ENCODE assay signal across 19 mouse cellular contexts in the genomic region with DNA sequence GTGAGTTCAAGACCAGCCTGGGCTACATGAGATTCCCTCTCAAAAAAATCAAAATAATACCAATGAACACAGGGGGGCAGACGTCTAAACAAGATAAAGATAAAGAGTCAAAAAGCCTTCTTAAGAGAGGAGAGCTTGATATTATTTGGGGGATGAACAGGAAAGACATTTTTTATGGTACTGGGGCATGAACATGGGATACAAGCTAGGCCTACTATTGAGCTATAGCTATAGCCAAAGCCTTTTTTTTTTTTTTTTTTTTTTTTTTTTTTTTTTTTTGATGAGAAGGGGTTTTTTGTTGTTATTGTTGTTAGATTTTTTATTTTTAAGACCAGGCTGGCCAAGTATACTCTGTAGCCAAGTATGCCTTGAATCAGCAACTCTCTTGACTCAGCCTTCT. TPM values are rescaled to one million over a fixed set of nuclear protein-coding genes. Genes with fewer than 3 reads are reported as not detected.
DNase-seq lines count a peak whose midpoint lies in the region; ATAC-seq and TF ChIP-seq lines count a peak whose summit lies in the region.
"Had no signal": no experiment of that assay in that cellular context is flagged by ENCODE, and none has a peak within 500 bp of the region (broad histone marks: within the 10 kb centered on the region; RNA-seq: fewer than 3 reads in every experiment).

No protein-coding gene starts in this region.

- H3K9me3 ChIP-seq in liver, postnatal 0 days (ENCODE audit: low read length): no peaks in the 10 kb centered on the region
- H3K9me3 ChIP-seq: embryonic facial prominence, embryonic 12.5 days; lung, embryonic 15.5 days; neural tube, embryonic 13.5 days had no signal

- H3K27me3 ChIP-seq in testis, adult 2 months (ENCODE audit: control insufficient read depth, insufficient read depth, low read length): no peaks in the 10 kb centered on the region
- no peaks in the 10 kb centered on the region for H3K27me3 ChIP-seq in liver, postnatal 0 days (ENCODE audit: insufficient read depth, low read length)
- H3K27me3 ChIP-seq: embryonic facial prominence, embryonic 12.5 days; lung, embryonic 15.5 days; neural tube, embryonic 13.5 days had no signal

- 0 out of 2 replicates have a peak, but pooled peaks have one; percentile 12 for TF ChIP-seq EP300 in liver, postnatal 0 days (IDR thresholded peaks at IDR 0.05; ENCODE audit: low read depth)

- peak overlapping the region; percentile 76 for H3K4me3 ChIP-seq in testis, adult 2 months (ENCODE audit: control insufficient read depth, low read depth, low read length)
- no peak overlapping the region for H3K4me3 ChIP-seq in liver, postnatal 0 days (ENCODE audit: low read depth, low read length)
- H3K4me3 ChIP-seq in lung, adult 2 months (replicated peaks; ENCODE audit: extremely low read depth, low read depth, low read length): no peak overlapping the region
- H3K4me3 ChIP-seq: embryonic facial prominence, embryonic 12.5 days; lung, embryonic 15.5 days; neural tube, embryonic 13.5 days had no signal

- no peak for DNase-seq in testis, postnatal 14 days (ENCODE audit: low spot score)
- DNase-seq in liver, postnatal 0 days: no peak
- no peak for DNase-seq in cerebellum, postnatal 25 days
- DNase-seq in kidney, adult 9 months: no peak
- DNase-seq in lung, adult 2 months: no peak
- DNase-seq: adrenal gland, adult 2 months; cerebellum, adult 11-12 months; gastrocnemius, postnatal 25 days; right cerebral cortex, postnatal 14 days had no signal

- 0 out of 2 replicates have a peak, but pooled peaks have one; percentile 1 for ATAC-seq in erythroblast, adult 5-6 weeks (replicated peaks; ENCODE audit: low FRiP score, poor library complexity, severe bottlenecking)
- ATAC-seq in liver, postnatal 0 days: no peak
- ATAC-seq: intestine, embryonic 16.5 days had no signal

- 23% methylated on average over 1 of the region's 1 CpGs for WGBS in liver, postnatal 0 days (ENCODE audit: insufficient replicate concordance)
- WGBS in lung, adult 2 months: 46% methylated on average over 1 of the region's 1 CpGs

- H3K4me2 ChIP-seq in liver, postnatal 0 days (ENCODE audit: low read depth, low read length): no peak overlapping the region; the same call in 1 of the 2 replicates
- H3K4me2 ChIP-seq: embryonic facial prominence, embryonic 12.5 days; heart, embryonic 11.5 days; hindbrain, embryonic 14.5 days; lung, embryonic 15.5 days; neural tube, embryonic 13.5 days had no signal

- H3K36me3 ChIP-seq in testis, adult 2 months (ENCODE audit: control insufficient read depth, insufficient read depth, low read length): no peaks in the 10 kb centered on the region
- H3K36me3 ChIP-seq in liver, postnatal 0 days (replicated peaks; ENCODE audit: insufficient read depth, low read length): no peaks in the 10 kb centered on the region
- H3K36me3 ChIP-seq: embryonic facial prominence, embryonic 12.5 days; lung, embryonic 15.5 days; neural tube, embryonic 13.5 days had no signal

- no peaks in the 10 kb centered on the region for H3K4me1 ChIP-seq in testis, adult 2 months (ENCODE audit: control insufficient read depth, insufficient read depth, low read length)
- peaks cover 41% of the 10 kb centered on the region for H3K4me1 ChIP-seq in liver, postnatal 0 days (ENCODE audit: insufficient read depth)
- H3K4me1 ChIP-seq in lung, adult 2 months (ENCODE audit: control insufficient read depth, insufficient read depth, low read length): no peaks in the 10 kb centered on the region
- H3K4me1 ChIP-seq: embryonic facial prominence, embryonic 12.5 days; lung, embryonic 15.5 days; neural tube, embryonic 13.5 days had no signal

- TF ChIP-seq CTCF in testis, adult 2 months (IDR thresholded peaks at IDR 0.05; ENCODE audit: control insufficient read depth, insufficient read depth, insufficient replicate concordance, low read depth, low read length): no peak
- TF ChIP-seq CTCF in liver, postnatal 0 days (IDR thresholded peaks at IDR 0.05; ENCODE audit: low read depth): peak; percentile 28; the same call in 1 of the 2 replicates
- no peak for TF ChIP-seq CTCF in lung, adult 2 months (IDR thresholded peaks at IDR 0.05; ENCODE audit: insufficient read depth, low read length)

- no peak for TF ChIP-seq POLR2A in testis, adult 2 months (IDR thresholded peaks at IDR 0.05; ENCODE audit: control insufficient read depth, low read depth, low read length)
- TF ChIP-seq POLR2A in lung, adult 2 months (IDR thresholded peaks at IDR 0.05; ENCODE audit: borderline replicate concordance, extremely low read depth, low read depth, low read length): no peak

- no peak overlapping the region for H3K27ac ChIP-seq in testis, adult 2 months (ENCODE audit: control insufficient read depth, insufficient read depth, low read depth, low read length)
- H3K27ac ChIP-seq in liver, postnatal 0 days (ENCODE audit: low read depth): peak overlapping the region; percentile 95
- H3K27ac ChIP-seq: embryonic facial prominence, embryonic 12.5 days; hindbrain, embryonic 14.5 days; lung, embryonic 15.5 days; neural tube, embryonic 13.5 days had no signal

- no peak overlapping the region for H3K9ac ChIP-seq in liver, postnatal 0 days (replicated peaks)
- H3K9ac ChIP-seq: embryonic facial prominence, embryonic 12.5 days; hindbrain, embryonic 14.5 days; lung, embryonic 15.5 days; neural tube, embryonic 13.5 days had no signal

RNA-seq across cellular contexts. Expression of gene Hemgn, which starts 1.2 kb away (rescaled TPM):
- polyA plus RNA-seq in testis, adult 2 months (2012; rRNA removed): 54.7 and 57.4 TPM in 2 replicates
- total RNA-seq in erythroblast, adult 5-6 weeks (2015; ENCODE audit: low replicate concordance): 294 and 312 TPM in 2 replicates
- 420 and 452 TPM in 2 replicates for total RNA-seq in erythroblast, adult 5-6 weeks (2017; ENCODE audit: low replicate concordance)
- polyA plus RNA-seq in liver, postnatal 0 days (2015; fragmentation: Nextera tagmentation; extraction: Ambion mirVana): 117 and 135 TPM in 2 replicates
- not detected in 2 replicates for polyA plus RNA-seq in lung, adult 2 months (2012; rRNA removed)
- total RNA-seq: adrenal gland, adult 2 months; gastrocnemius, postnatal 25 days; left cerebral cortex, adult 18-20 months had no signal
- polyA plus RNA-seq: adrenal gland, adult 2 months; cortical plate, adult 2 months had no signal

RNA-seq across cellular contexts. Expression of gene Trmo, which starts 22.9 kb away (rescaled TPM):
- polyA plus RNA-seq in testis, adult 2 months (2012; rRNA removed): 12.1 and 12.2 TPM in 2 replicates
- 39.8 and 54.5 TPM in 2 replicates for total RNA-seq in erythroblast, adult 5-6 weeks (2015; ENCODE audit: low replicate concordance)
- 64.6 and 70.5 TPM in 2 replicates for total RNA-seq in erythroblast, adult 5-6 weeks (2017; ENCODE audit: low replicate concordance)
- polyA plus RNA-seq in liver, postnatal 0 days (2015; fragmentation: Nextera tagmentation; extraction: Ambion mirVana): 4.2 and 6.1 TPM in 2 replicates
- 4.3 and 5.5 TPM in 2 replicates for polyA plus RNA-seq in lung, adult 2 months (2012; rRNA removed)

RNA-seq across cellular contexts. Expression of gene Anp32b, which starts 38.6 kb away (rescaled TPM):
- 10.5 and 11.6 TPM in 2 replicates for polyA plus RNA-seq in testis, adult 2 months (2012; rRNA removed)
- total RNA-seq in erythroblast, adult 5-6 weeks (2015; ENCODE audit: low replicate concordance): 423 and 438 TPM in 2 replicates
- 88.0 and 170 TPM in 2 replicates for total RNA-seq in erythroblast, adult 5-6 weeks (2017; ENCODE audit: low replicate concordance)
- 184 and 188 TPM in 2 replicates for polyA plus RNA-seq in liver, postnatal 0 days (2015; fragmentation: Nextera tagmentation; extraction: Ambion mirVana)
- 14.4 and 19.2 TPM in 2 replicates for polyA plus RNA-seq in lung, adult 2 months (2012; rRNA removed)

Comparison
In these comparisons a context has a peak if more than half of its experiments do, and no peak if none do; other contexts are left out.
1. RNA of gene Hemgn, which starts 1.2 kb away (polyA plus RNA-seq): 117 to 135 TPM in liver, postnatal 0 days and 54.7 to 57.4 TPM in testis, adult 2 months; not detected in lung, adult 2 months; every median in the first group is over 10 times any median in the second.